Mouse (Mus musculus) stomach, embryonic 16.5 days (tissue): ENCODE measurements around the gene Epop. TPM values are rescaled to one million over a fixed set of nuclear protein-coding genes. Genes with fewer than 3 reads are reported as not detected.
"Not testable (repeated sequence)": the region's sequence is repeated elsewhere in the genome, so short reads cannot be mapped to it uniquely, and the experiment has no call there.

ENCODE experiments used
- ATAC-seq: fragments of 200-750 bp; cut with Nextera tagmentation; 2 replicates; pipeline ENCODE4 v1.8.0; 2017; ENCODE audit warnings: moderate number of reproducible peaks, moderate TSS enrichment; ENCODE audit not compliant: insufficient read depth, low FRiP score
- H3K27ac ChIP-seq: fragments of 300-500 bp; sonication (generic); 2 replicates; pipeline ENCODE4 v1.5.1; 2014; ENCODE audit warnings: low read length
- H3K27me3 ChIP-seq: fragments of 300-500 bp; sonication (generic); 2 replicates; pipeline ENCODE4 v1.6.1; 2014; ENCODE audit warnings: low read length, control low read depth, mixed read lengths; ENCODE audit not compliant: control insufficient read depth, insufficient read depth
- H3K36me3 ChIP-seq: fragments of 300-500 bp; sonication (generic); 2 replicates; pipeline ENCODE4 v1.6.1; 2014; ENCODE audit warnings: low read length; ENCODE audit not compliant: control insufficient read depth, insufficient read depth
- H3K4me1 ChIP-seq: fragments of 300-500 bp; sonication (generic); 2 replicates; pipeline ENCODE4 v1.6.1; 2014; ENCODE audit warnings: low read length, control low read depth, mixed read lengths; ENCODE audit not compliant: control insufficient read depth, insufficient read depth
- H3K4me2 ChIP-seq: fragments of 300-500 bp; sonication (generic); 2 replicates; pipeline ENCODE4 v1.6.1; 2014; ENCODE audit warnings: low read depth, low read length, mixed read lengths
- H3K4me3 ChIP-seq: fragments of 300-500 bp; sonication (generic); replicated peaks from 2 replicates; pipeline ENCODE4 v1.5.1; 2014; ENCODE audit warnings: mild to moderate bottlenecking, low read length
- H3K9ac ChIP-seq: fragments of 300-500 bp; sonication (generic); 2 replicates; pipeline ENCODE4 v1.6.1; 2014; ENCODE audit warnings: low read length
- H3K9me3 ChIP-seq: fragments of 300-500 bp; sonication (generic); replicated peaks from 2 replicates; pipeline ENCODE4 v1.6.1; 2016; ENCODE audit warnings: low read length, control low read depth; ENCODE audit not compliant: control insufficient read depth
- WGBS: fragments of 180-500 bp; shearing (Covaris S2); extraction: QIAGEN DNeasy Blood & Tissue Kit; methylation state at CpG from one replicate; pipeline ENCODE4 v1.1.7; 2014; 5-methylcytosine and 5-hydroxymethylcytosine counted together
- polyA plus RNA-seq: library from polyadenylated mRNA; unstranded; fragments of >200 nt; fragmentation: Nextera tagmentation; extraction: Ambion mirVana; gene quantifications from 2 replicates; pipeline ENCODE4 v1.2.1, GENCODE M21; 2015

The Epop gene
- polyA plus RNA-seq, 1 experiment from 2014 or later, result 0.77 TPM

DNA sequence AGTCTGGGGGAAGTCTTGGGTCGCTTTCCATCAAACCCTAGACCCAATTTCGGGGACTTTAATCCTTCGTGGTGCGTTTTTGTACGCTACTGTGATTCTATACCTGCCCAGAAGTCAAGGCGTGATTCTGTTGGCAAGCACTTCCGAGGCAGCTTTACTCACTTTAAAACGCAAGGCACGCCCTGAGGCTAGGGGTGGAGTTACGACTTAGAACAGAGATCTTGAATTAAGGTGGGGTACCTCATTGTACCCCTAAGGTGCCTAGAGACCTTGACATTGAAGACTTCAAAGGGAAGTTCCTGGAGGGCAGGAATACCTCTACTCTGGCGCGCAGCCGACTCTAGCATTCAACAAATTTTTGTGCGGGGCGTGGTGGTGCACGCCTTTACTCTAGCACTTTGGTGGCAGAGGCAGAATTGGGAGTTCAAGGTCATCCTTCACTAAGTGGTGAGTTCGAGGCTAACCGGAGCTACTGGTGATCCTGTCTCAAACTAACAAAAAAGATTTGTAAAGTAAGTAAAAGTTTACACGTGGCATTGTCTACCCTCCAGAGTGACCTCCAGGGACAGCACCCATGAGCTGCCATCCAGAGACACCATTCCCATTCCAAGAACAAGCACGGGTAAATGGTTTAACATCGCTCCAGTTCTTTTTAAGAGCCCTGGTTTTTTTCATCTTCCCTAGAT lies 32.8 kb upstream of the Epop start:
- Histone ChIP-seq H3K4me3 (peak overlapping the region; percentile 86), H3K9me3 (no peaks in the 10 kb centered on the region), H3K27ac (peak overlapping the region; percentile 94), H3K4me2 (peak overlapping the region; percentile 94), H3K36me3 (peaks cover 14% of the 10 kb centered on the region), H3K9ac (peak overlapping the region; percentile 92), H3K27me3 (no peaks in the 10 kb centered on the region), H3K4me1 (peaks cover 31% of the 10 kb centered on the region)
- 3% methylated on average over 21 of the region's 21 CpGs for WGBS
- ATAC-seq, result no peak

DNA sequence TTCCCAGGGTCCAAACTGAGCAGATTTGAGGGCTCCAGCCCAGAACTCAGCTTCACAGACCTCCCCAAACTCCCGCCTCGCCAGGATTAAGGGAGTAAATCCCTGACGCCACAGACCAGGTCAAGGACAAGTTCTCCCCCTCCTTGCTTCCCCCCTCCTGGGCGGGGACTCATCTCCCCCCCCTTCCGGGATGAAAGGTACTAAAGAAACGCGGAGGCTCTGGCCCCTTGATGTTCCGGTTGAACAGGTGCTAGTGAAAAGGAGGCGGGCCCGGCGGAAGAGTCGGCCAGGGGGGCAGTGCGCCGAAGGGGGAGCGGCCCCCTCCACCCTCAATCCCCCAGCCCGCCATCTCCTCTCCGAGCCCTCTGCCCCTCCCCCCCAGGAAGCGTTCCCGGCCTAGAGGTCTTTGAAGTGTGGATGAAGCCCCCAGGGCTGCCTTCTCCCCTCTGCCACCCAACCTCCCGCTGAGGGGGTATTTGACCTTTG lies 32.2 kb upstream of the Epop start:
- Histone ChIP-seq H3K27ac (peak overlapping the region; percentile 94), H3K9ac (peak overlapping the region; percentile 92; the same call in 1 of the 2 replicates), H3K9me3 (no peaks in the 10 kb centered on the region), H3K4me1 (peaks cover 31% of the 10 kb centered on the region), H3K36me3 (peaks cover 10% of the 10 kb centered on the region), H3K4me2 (peak overlapping the region; percentile 94), H3K4me3 (peak overlapping the region; percentile 86), H3K27me3 (no peaks in the 10 kb centered on the region)
- under 1% methylated on average over 19 of the region's 20 CpGs for WGBS
- no peak; the same call in 1 of the 2 replicates for ATAC-seq

GRCm38 (mm10) chr11:97660734-97661647 lies 31.5 kb upstream of the Epop start:
- Histone ChIP-seq H3K36me3 (peaks cover 3% of the 10 kb centered on the region), H3K4me2 (peak overlapping the region; percentile 94), H3K27me3 (no peaks in the 10 kb centered on the region), H3K9me3 (no peaks in the 10 kb centered on the region), H3K9ac (peak overlapping the region; percentile 95), H3K4me3 (peak overlapping the region; percentile 86), H3K4me1 (peaks cover 31% of the 10 kb centered on the region), H3K27ac (peak overlapping the region; percentile 94)
- WGBS, result 6% methylated on average over 27 of the region's 27 CpGs
- no peak for ATAC-seq

- peak overlapping the region; percentile 86 for H3K4me3 ChIP-seq
- peak overlapping the region; percentile 95 for H3K9ac ChIP-seq
- WGBS, result under 1% methylated on average over 77 of the region's 78 CpGs
- ATAC-seq, result peak; percentile 90
- H3K9me3 ChIP-seq, result no peaks in the 10 kb centered on the region
- H3K4me2 ChIP-seq, result peak overlapping the region; percentile 94
- peak overlapping the region; percentile 85 for H3K27ac ChIP-seq
- H3K4me1 ChIP-seq, result peaks cover 31% of the 10 kb centered on the region
- H3K36me3 ChIP-seq, result no peaks in the 10 kb centered on the region
- no peaks in the 10 kb centered on the region for H3K27me3 ChIP-seq
Measured at GRCm38 (mm10) chr11:97659990-97660714, 30.6 kb upstream of the Epop start.

DNA sequence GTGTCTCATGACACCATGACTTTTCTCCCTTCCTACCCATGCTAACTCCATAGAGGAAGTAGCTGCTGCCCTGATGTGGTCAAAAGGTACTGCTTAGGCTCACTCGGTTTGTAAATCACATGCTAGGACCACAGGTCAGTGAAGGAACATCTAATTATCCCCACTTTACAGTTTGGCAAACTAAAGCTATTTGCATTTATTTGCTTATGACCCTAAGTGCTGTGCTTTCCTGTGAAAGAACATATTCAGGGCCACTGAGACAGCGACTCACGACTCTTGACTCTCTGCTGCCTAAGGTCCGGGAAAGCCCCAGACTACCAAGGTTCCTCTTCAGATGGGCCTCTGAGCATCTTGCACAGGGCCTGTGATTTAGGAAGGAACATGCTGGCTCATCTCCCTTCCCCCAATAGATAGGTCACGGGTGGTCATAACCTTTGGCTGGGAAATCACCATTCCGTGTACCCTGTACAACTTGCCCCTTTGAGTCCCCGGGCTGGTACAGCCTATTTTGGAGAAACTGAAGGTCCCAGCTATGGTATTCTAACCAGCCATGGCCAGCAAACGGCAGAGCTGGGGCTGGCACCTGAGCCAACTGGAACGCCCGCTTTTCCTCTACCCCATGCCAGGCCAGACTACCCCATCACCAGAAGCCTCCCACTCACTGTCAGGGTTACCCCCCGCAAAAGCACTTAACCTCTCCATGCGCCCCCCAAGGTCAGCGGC lies 29.9 kb upstream of the Epop start:
- 11% methylated on average over 13 of the region's 13 CpGs for WGBS
- H3K27ac ChIP-seq, result peak overlapping the region; percentile 85
- H3K4me2 ChIP-seq, result peak overlapping the region; percentile 94
- no peaks in the 10 kb centered on the region for H3K9me3 ChIP-seq
- ATAC-seq, result no peak
- H3K9ac ChIP-seq, result peak overlapping the region; percentile 95
- no peaks in the 10 kb centered on the region for H3K27me3 ChIP-seq
- peak overlapping the region; percentile 86 for H3K4me3 ChIP-seq
- peaks cover 27% of the 10 kb centered on the region for H3K4me1 ChIP-seq
- no peaks in the 10 kb centered on the region for H3K36me3 ChIP-seq

- H3K27ac ChIP-seq, result no peak overlapping the region
- peak overlapping the region; percentile 94 for H3K4me2 ChIP-seq
- WGBS, result 52% methylated on average over 11 of the region's 11 CpGs
- peak overlapping the region; percentile 86 for H3K4me3 ChIP-seq
- H3K9ac ChIP-seq, result peak overlapping the region; percentile 95
- H3K4me1 ChIP-seq, result peaks cover 27% of the 10 kb centered on the region
- no peaks in the 10 kb centered on the region for H3K27me3 ChIP-seq
- H3K9me3 ChIP-seq, result no peaks in the 10 kb centered on the region
- ATAC-seq, result no peak
- H3K36me3 ChIP-seq, result no peaks in the 10 kb centered on the region
Measured at GRCm38 (mm10) chr11:97658751-97659266, 29.3 kb upstream of the Epop start.

GRCm38 (mm10) chr11:97657967-97658366 lies 28.5 kb upstream of the Epop start:
- not testable (repeated sequence) for H3K4me2 ChIP-seq, H3K9ac ChIP-seq, H3K27ac ChIP-seq, ATAC-seq, H3K9me3 ChIP-seq, H3K36me3 ChIP-seq, H3K4me3 ChIP-seq, H3K27me3 ChIP-seq
- H3K4me1 ChIP-seq, result peaks cover 27% of the 10 kb centered on the region
- 93% methylated on average over 6 of the region's 6 CpGs for WGBS

GRCm38 (mm10) chr11:97657184-97657945 lies 27.9 kb upstream of the Epop start:
- Histone ChIP-seq H3K27ac (no peak overlapping the region), H3K9ac (no peak overlapping the region), H3K4me2 (no peak overlapping the region), H3K27me3 (no peaks in the 10 kb centered on the region), H3K36me3 (no peaks in the 10 kb centered on the region), H3K4me3 (no peak overlapping the region), H3K4me1 (peaks cover 23% of the 10 kb centered on the region), H3K9me3 (no peaks in the 10 kb centered on the region)
- WGBS, result 51% methylated on average over 4 of the region's 6 CpGs
- ATAC-seq, result no peak
